Mouse (Mus musculus) cerebellum, postnatal 14 days (tissue): Measurements from ENCODE around the gene Taok2.
"Not testable (repeated sequence)": the region's sequence is repeated elsewhere in the genome, so short reads cannot be mapped to it uniquely, and the experiment has no call there.

Experiments used
- DNase-seq, 2 experiments: peaks; one replicate each; pipeline ENCODE4 v3.0.0; 2021; ENCODE audit warnings: mixed read lengths in 2 of 2

Gene Taok2

GRCm38 (mm10) chr7:126884286-126885164 lies at the start of gene Taok2:
TSS of gene Taok2 (minus strand) at chr7:126884703.
- DNase-seq, result peak; percentile 98 to 99

- no peak for DNase-seq
Observed at GRCm38 (mm10) chr7:126932652-126933051, 48.1 kb upstream of the Taok2 start.

- DNase-seq, result no peak
Observed at GRCm38 (mm10) chr7:126929046-126929445, 44.5 kb upstream of the Taok2 start.

GRCm38 (mm10) chr7:126928384-126929037 lies 44.0 kb upstream of the Taok2 start, which contains the start of gene Kctd13:
TSS of gene Kctd13 (plus strand) at chr7:126928879.
- peak; percentile 93 to 96 for DNase-seq

DNA sequence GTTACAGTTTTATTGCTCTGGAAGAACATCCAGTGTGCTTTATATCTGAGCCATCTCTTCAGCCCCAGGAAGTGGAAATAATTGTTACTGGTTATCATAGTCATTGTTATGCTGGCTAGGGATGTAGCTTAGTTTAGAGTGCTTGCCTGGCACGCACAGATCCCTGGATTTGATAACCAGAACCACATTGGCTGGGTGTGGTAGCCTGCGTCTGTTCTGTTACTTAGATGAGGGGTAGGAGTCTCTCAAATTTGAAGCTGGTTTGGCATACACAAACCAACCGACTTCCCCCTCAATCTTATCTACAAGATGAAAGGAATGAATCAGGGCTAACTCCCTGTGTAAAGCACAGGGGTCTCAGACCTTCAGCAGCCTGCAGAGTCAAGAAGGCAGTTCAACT lies 41.8 kb upstream of the Taok2 start:
- no peak for DNase-seq

- no peak for DNase-seq
Observed at GRCm38 (mm10) chr7:126923999-126924398, 39.5 kb upstream of the Taok2 start.

DNA sequence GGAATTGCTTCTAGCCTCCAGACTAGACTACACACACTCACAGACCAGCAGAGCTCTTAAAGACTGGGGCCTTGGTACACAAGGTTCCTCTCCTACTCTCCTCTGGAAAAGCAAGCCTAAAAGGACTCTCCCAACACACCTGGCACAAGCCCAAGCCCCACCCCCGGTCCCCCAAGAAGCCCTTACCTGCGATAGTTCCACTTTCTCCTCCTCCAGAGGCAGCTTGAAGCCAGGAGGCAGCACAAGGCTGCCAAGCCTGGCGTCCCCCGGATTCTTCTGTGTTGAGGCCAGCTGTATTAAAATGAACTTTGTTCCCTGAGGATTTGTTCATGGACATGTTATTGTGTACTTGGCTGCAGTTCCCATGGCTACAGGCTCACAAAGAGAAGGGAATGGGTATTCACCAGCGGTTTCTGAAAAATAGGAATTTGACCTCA lies 38.1 kb upstream of the Taok2 start, which contains the start of gene Tmem219:
TSS of gene Tmem219 (minus strand) at position 294 of the 437 bp plus-strand sequence.
- peak; percentile 13 to 30 for DNase-seq

DNA sequence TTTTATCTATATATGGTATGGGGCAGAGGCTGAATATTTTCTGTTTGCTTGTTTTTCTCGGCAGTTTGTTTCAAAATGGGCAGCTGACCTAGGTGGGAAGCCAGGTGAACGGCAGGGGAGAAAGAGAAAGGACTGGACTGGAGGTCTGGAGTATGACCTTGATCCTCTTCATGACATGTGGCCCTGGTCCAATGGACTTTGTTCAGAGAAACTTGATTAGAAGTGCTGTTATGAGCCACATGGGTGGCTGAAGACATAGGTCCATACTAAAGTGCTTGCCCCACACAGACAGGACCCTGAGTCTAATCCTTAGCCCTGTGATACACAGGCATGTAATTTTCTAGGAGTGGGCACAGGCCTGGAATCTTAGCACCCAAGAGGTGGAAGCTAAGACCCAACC lies 37.1 kb upstream of the Taok2 start:
- DNase-seq, result no peak

GRCm38 (mm10) chr7:126919973-126920372 lies 35.5 kb upstream of the Taok2 start:
- no peak for DNase-seq

- not testable (repeated sequence) for DNase-seq
Observed at GRCm38 (mm10) chr7:126918356-126918755, 33.9 kb upstream of the Taok2 start.

DNA sequence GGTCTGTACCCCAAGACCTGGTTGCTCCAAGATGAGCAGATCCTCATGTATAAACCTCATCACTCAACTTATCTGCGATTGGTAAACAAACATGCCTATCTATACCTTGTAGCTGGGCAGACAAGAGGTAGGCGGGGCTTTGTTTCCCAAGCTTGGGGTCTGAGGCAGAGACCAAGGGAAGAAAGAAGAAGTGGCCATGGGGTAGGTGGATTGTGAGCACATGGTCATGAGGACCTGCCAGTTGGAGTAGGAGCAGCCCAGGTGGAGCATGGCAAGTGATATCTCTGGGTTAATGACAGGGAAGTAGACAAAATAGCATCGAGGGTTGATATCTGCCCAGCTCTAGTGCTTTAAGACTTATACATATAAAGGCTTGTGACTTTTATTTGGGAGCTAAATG lies 30.3 kb upstream of the Taok2 start:
- DNase-seq, result no peak

DNA sequence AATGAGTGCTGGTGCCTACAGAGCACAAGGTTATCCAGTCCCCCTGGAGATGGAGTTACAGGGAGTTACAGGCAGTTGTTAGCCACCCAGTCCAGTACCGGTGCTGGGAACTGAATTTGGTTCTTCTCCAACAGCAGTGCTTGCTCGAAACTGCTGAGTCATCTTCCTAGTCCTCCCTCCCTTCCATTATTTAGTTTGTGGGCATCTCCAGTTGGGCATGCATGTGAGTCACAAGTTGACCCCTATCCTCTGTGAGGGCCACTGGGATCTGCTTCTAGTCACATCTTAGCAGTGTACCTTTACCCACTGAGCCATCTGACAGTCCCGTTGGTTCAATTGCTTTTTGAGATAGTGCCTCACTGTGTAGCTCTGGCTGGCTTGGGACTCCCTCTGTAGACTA lies 21.1 kb upstream of the Taok2 start:
- no peak for DNase-seq

DNA sequence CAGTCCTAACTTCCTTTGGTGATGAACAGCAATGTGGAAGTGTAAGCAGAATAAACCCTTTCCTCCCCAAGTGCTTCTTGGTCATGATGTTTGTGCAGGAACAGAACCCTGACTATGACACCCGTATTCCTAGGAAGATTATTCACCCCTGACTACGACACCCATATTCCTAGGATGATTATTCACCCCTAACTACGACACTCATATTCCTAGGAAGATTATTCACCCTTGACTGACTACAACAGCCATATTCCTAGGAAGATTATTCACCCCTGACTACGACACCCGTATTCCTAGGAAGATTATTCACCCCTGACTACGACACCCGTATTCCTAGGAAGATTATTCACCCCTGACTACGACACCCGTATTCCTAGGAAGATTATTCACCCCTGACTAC lies 15.3 kb upstream of the Taok2 start:
- not testable (repeated sequence) for DNase-seq

GRCm38 (mm10) chr7:126898102-126898990 lies 13.8 kb upstream of the Taok2 start:
- DNase-seq, result peak; percentile 99

DNA sequence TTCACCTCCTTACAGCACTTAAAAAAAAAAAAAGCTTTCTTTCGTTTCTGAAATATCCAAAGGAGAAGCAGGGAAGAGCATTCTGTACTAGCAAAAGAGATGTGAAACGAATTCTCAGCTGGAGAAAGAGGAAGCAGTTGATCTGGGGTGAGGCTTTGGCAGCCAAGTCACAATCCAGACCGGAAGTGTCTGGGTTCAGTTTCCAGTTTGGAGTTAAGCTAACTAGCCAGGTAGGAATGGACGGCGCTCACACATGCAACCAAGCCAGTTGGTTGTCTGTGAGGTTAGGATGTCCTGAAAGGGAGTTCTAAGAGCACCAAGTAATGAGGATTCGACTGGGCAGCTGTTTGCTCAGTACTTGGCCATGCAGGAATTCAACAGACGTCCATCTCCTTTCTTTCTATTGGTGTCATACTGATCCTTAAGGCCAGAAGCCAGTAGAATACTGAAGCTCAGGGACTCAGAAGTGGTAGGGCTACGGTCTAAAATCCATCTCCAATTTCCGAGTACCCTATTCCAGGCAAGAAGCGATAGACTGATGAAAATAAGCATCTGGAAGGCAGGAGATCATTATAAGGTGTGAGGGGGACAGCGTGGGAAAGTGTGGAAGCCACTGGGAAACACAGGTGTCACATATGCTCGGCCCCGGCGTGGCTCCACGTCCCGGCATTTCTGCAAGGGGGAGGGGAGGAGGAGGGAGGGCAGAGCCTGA lies 13.0 kb upstream of the Taok2 start:
- peak in 1 of 2 experiments; percentile 26 for DNase-seq

GRCm38 (mm10) chr7:126896912-126897311 lies 12.4 kb upstream of the Taok2 start:
- peak; percentile 23 to 34 for DNase-seq

- DNase-seq, result no peak
Observed at GRCm38 (mm10) chr7:126888852-126889251, 4.3 kb upstream of the Taok2 start.

DNA sequence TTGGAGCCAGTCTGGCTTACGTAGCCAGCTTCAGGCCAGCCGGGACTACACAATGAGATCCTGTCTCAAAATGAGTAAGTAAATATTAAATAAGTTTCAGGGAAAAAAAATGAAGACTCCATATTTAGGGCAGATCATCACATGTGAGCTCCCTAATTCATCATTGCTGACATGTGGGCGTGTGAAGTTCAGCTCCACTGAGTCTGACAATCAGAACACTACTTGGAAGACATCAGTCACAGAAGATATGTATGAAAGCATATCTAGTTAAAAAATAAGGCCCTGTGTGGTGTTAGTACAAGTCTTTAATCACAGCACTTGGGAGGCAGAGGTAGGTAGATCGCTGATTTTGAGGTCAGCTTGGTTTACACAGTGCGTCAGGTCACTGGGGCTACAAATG lies 2.8 kb upstream of the Taok2 start:
- DNase-seq, result no peak

GRCm38 (mm10) chr7:126883731-126884181 lies 747 bp downstream of the Taok2 start:
- peak; percentile 45 to 47 for DNase-seq

DNA sequence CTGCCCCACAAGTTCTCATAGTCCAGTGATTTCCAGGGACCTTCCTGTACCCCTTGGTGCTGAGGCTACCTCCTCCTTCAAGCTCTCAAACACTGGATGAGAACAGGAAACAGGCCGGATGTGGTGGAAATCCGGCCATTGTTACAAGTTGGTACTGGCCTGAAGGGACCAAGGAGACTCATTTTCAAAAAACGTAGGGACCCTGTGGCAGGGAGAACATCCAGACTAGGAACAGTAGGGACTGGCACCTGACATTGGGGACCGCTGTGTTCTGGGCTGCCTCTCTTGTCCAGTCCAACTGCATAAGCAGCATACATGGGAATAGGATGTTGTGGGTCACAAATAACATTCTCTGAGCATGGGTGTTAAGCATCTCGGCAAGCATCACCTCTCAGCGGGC lies 3.5 kb downstream of the Taok2 start:
- no peak for DNase-seq

DNA sequence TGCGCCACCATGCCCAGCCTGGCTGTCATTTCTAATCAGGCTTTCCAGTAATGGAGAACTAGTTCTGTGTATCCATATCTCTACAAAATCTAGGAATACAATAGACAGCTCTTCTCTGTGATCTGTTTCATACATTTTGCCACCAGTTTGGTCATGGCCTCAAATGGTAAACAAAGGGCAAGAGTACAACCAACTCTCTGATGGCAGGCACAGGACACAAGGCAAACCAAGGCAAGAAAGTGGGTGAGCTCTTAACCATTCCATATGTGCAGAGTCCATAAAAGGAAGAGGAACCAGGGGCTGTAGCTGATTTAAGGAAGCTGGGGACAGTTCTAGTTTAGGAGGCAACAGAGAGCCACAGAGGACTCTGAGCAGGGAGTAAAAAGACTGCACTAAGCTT lies 7.3 kb downstream of the Taok2 start:
- no peak for DNase-seq

- DNase-seq, result no peak
Observed at GRCm38 (mm10) chr7:126870520-126870891, 14.0 kb downstream of the Taok2 start.
